ENCODE assay signal across 9 mouse cellular contexts in genomic region chr7:87246580-87246934, GRCm38 (mm10). TPM values are rescaled to one million over a fixed set of nuclear protein-coding genes. Genes with fewer than 3 reads are reported as not detected.
A peak's percentile ranks its signal among the peaks of the same experiment; 100 is the strongest.
DNase-seq lines count a peak whose midpoint lies in the region; ATAC-seq lines count a peak whose summit lies in the region.
"Had no signal": no experiment of that assay in that cellular context is flagged by ENCODE, and none has a peak within 500 bp of the region (broad histone marks: within the 10 kb centered on the region; RNA-seq: fewer than 3 reads in every experiment).

No protein-coding gene starts in this region.

- peak overlapping the region; percentile 67 for H3K4me3 ChIP-seq in embryonic facial prominence, embryonic 11.5 days (ENCODE audit: low read depth, low read length)
- peak overlapping the region; percentile 79 for H3K4me3 ChIP-seq in heart, embryonic 12.5 days
- H3K4me3 ChIP-seq in kidney, embryonic 15.5 days (replicated peaks), result peak overlapping the region; percentile 71
- peak overlapping the region; percentile 58 for H3K4me3 ChIP-seq in stomach, embryonic 14.5 days (ENCODE audit: low read depth, low read length)

- ATAC-seq in embryonic facial prominence, embryonic 11.5 days (replicated peaks; ENCODE audit: insufficient number of reproducible peaks, low FRiP score, low TSS enrichment, low read depth), result peak; percentile 98
- peak; percentile 89 for ATAC-seq in heart, embryonic 12.5 days (ENCODE audit: insufficient number of reproducible peaks, low FRiP score)
- peak; percentile 96 for ATAC-seq in kidney, embryonic 15.5 days (replicated peaks; ENCODE audit: low FRiP score)
- ATAC-seq in stomach, embryonic 14.5 days (ENCODE audit: insufficient number of reproducible peaks, insufficient read depth, low FRiP score, low read depth), result peak; percentile 91

- DNase-seq in left cerebral cortex, postnatal 4 days, result peak; percentile 43
- DNase-seq in left cerebral cortex, postnatal 25 days (ENCODE audit: low spot score in 2 of 2), result no peak
- DNase-seq in embryonic facial prominence, embryonic 11.5 days (ENCODE audit: low spot score), result peak; percentile 65
- peak; percentile 83 for DNase-seq in lung, postnatal 10 days
- no peak for DNase-seq in spleen, adult 18-20 months

- H3K36me3 ChIP-seq in embryonic facial prominence, embryonic 11.5 days (replicated peaks; ENCODE audit: control insufficient read depth, insufficient read depth, low read depth, low read length), result no peaks in the 10 kb centered on the region
- no peaks in the 10 kb centered on the region for H3K36me3 ChIP-seq in heart, embryonic 12.5 days
- H3K36me3 ChIP-seq in kidney, embryonic 15.5 days, result no peaks in the 10 kb centered on the region
- H3K36me3 ChIP-seq in stomach, embryonic 14.5 days (ENCODE audit: control insufficient read depth, insufficient read depth, low read length), result no peaks in the 10 kb centered on the region

- peak overlapping the region; percentile 91 for H3K9ac ChIP-seq in embryonic facial prominence, embryonic 11.5 days (replicated peaks; ENCODE audit: low read length)
- peak overlapping the region; percentile 80 for H3K9ac ChIP-seq in heart, embryonic 12.5 days
- H3K9ac ChIP-seq in kidney, embryonic 15.5 days, result peak overlapping the region; percentile 70
- H3K9ac ChIP-seq in stomach, embryonic 14.5 days (replicated peaks; ENCODE audit: low read depth, low read length), result peak overlapping the region; percentile 39

- WGBS in embryonic facial prominence, embryonic 11.5 days, result under 1% methylated on average over 25 of the region's 30 CpGs
- WGBS in heart, embryonic 12.5 days, result 1% methylated on average over 26 of the region's 30 CpGs
- 0% methylated on average over 30 of the region's 30 CpGs for WGBS in kidney, embryonic 15.5 days
- WGBS in stomach, embryonic 14.5 days, result under 1% methylated on average over 30 of the region's 30 CpGs

- H3K9me3 ChIP-seq in embryonic facial prominence, embryonic 11.5 days (replicated peaks; ENCODE audit: control insufficient read depth, low read length), result no peaks in the 10 kb centered on the region
- H3K9me3 ChIP-seq in heart, embryonic 12.5 days (replicated peaks), result no peaks in the 10 kb centered on the region
- H3K9me3 ChIP-seq in kidney, embryonic 15.5 days (replicated peaks), result no peaks in the 10 kb centered on the region
- H3K9me3 ChIP-seq in stomach, embryonic 14.5 days (ENCODE audit: control insufficient read depth, low read depth, low read length), result no peaks in the 10 kb centered on the region

- peak overlapping the region; percentile 53 for H3K4me2 ChIP-seq in embryonic facial prominence, embryonic 11.5 days (ENCODE audit: low read depth, low read length)
- peak overlapping the region; percentile 76 for H3K4me2 ChIP-seq in heart, embryonic 12.5 days
- H3K4me2 ChIP-seq in kidney, embryonic 15.5 days, result peak overlapping the region; percentile 70
- H3K4me2 ChIP-seq in stomach, embryonic 14.5 days (replicated peaks; ENCODE audit: low read depth, low read length), result peak overlapping the region; percentile 57

- H3K4me1 ChIP-seq in embryonic facial prominence, embryonic 11.5 days (ENCODE audit: control insufficient read depth, insufficient read depth, low read length), result no peaks in the 10 kb centered on the region
- peaks cover 10% of the 10 kb centered on the region; the same call in 1 of the 2 replicates for H3K4me1 ChIP-seq in heart, embryonic 12.5 days (replicated peaks)
- H3K4me1 ChIP-seq in kidney, embryonic 15.5 days, result peaks cover 6% of the 10 kb centered on the region; the same call in 1 of the 2 replicates
- H3K4me1 ChIP-seq in stomach, embryonic 14.5 days (ENCODE audit: control insufficient read depth, insufficient read depth, low read length), result peaks cover 8% of the 10 kb centered on the region; the same call in 1 of the 2 replicates

- intact Hi-C loops in left cerebral cortex, postnatal 4 days (cut with DNase I), result no loop called here
- intact Hi-C loops in left cerebral cortex, postnatal 25 days (cut with DNase I), result no loop called here

- H3K27me3 ChIP-seq in embryonic facial prominence, embryonic 11.5 days (ENCODE audit: control insufficient read depth, insufficient read depth, low read length), result no peaks in the 10 kb centered on the region
- no peaks in the 10 kb centered on the region for H3K27me3 ChIP-seq in heart, embryonic 12.5 days (replicated peaks)
- H3K27me3 ChIP-seq in kidney, embryonic 15.5 days, result no peaks in the 10 kb centered on the region
- no peaks in the 10 kb centered on the region for H3K27me3 ChIP-seq in stomach, embryonic 14.5 days (ENCODE audit: control insufficient read depth, insufficient read depth, low read length)

- peak overlapping the region; percentile 79 for H3K27ac ChIP-seq in embryonic facial prominence, embryonic 11.5 days (replicated peaks; ENCODE audit: low read depth, low read length)
- H3K27ac ChIP-seq in heart, embryonic 12.5 days (ENCODE audit: poor library complexity, severe bottlenecking), result peak overlapping the region; percentile 60
- H3K27ac ChIP-seq in kidney, embryonic 15.5 days, result peak overlapping the region; percentile 83
- H3K27ac ChIP-seq in stomach, embryonic 14.5 days (ENCODE audit: low read length), result peak overlapping the region; percentile 28; the same call in 1 of the 2 replicates

RNA-seq across cellular contexts. Expression of gene Nox4, which starts 0.7 kb away (rescaled TPM):
- 1 to 10 TPM; 1.6 to 1.8 TPM for total RNA-seq in left cerebral cortex, postnatal 4 days (2021)
- total RNA-seq in left cerebral cortex, postnatal 25 days (2021), result under 1 TPM in 1 of 2 experiments, not detected in 1; 0.21 TPM
- polyA plus RNA-seq in embryonic facial prominence, embryonic 11.5 days (2014; fragmentation: Nextera tagmentation; extraction: Ambion mirVana), result 6.5 and 7.3 TPM in 2 replicates
- 4.1 and 4.3 TPM in 2 replicates for polyA plus RNA-seq in heart, embryonic 12.5 days (2016; fragmentation: Nextera tagmentation; extraction: Ambion mirVana)
- polyA plus RNA-seq in kidney, embryonic 15.5 days (2015; fragmentation: Nextera tagmentation; extraction: Ambion mirVana), result 5.3 and 5.6 TPM in 2 replicates
- 7.8 TPM in 2 replicates for polyA plus RNA-seq in stomach, embryonic 14.5 days (2014; fragmentation: Nextera tagmentation; extraction: Ambion mirVana)
- total RNA-seq: neutrophil, adult 5-6 weeks had no signal

Comparison
In these comparisons a context has a peak if more than half of its experiments do, and no peak if none do; other contexts are left out.
1. DNase-seq: peak in left cerebral cortex, postnatal 4 days (single experiment), embryonic facial prominence, embryonic 11.5 days (single experiment) and lung, postnatal 10 days (single experiment); none in left cerebral cortex, postnatal 25 days (0 of 2) and spleen, adult 18-20 months (0 of 2).
2. H3K27ac ChIP-seq: peak in every context shown above with its lines; median percentile 83 in kidney, embryonic 15.5 days; 79 in embryonic facial prominence, embryonic 11.5 days; 60 in heart, embryonic 12.5 days; 28 in stomach, embryonic 14.5 days.
3. H3K9ac ChIP-seq: peak in every context shown above with its lines; median percentile 91 in embryonic facial prominence, embryonic 11.5 days; 80 in heart, embryonic 12.5 days; 70 in kidney, embryonic 15.5 days; 39 in stomach, embryonic 14.5 days.
4. Peak in every context shown above with its lines, with median percentiles within 50 percentile points of each other: ATAC-seq, H3K4me2 ChIP-seq and H3K4me3 ChIP-seq.